Mouse (Mus musculus): ENCODE data around the gene Ccdc134.

- TF ChIP-seq CTCF (IDR thresholded peaks at IDR 0.05; ENCODE audit: extremely low read depth, insufficient read depth, low read length) (no peak), POLR2A (IDR thresholded peaks at IDR 0.05; ENCODE audit: extremely low read depth, insufficient read depth, low read length) (no peak)
Measured at GRCm38 (mm10) chr15:82172648-82173047, 44.9 kb downstream of the Ccdc134 start.

Data from cortical plate, adult 2 months (tissue).